Mouse (Mus musculus): ENCODE data around the gene Pdlim5.

GRCm38 (mm10) chr3:142222471-142223103 lies 172.9 kb downstream of the Pdlim5 start:
- TF ChIP-seq POLR2A (IDR thresholded peaks at IDR 0.05; ENCODE audit: extremely low read depth, insufficient read depth, low read length) (no peak), CTCF (IDR thresholded peaks at IDR 0.05; ENCODE audit: extremely low read depth, insufficient read depth, low read length) (no peak)

Measured in cortical plate, adult 2 months (tissue).